Mouse (Mus musculus): ENCODE measurements around the gene Rbks.

The Rbks gene

GRCm38 (mm10) chr5:31588016-31588415, 109.4 kb downstream of the Rbks start:
- no peak for DNase-seq (ENCODE audit: low spot score in 2 of 2)

DNA sequence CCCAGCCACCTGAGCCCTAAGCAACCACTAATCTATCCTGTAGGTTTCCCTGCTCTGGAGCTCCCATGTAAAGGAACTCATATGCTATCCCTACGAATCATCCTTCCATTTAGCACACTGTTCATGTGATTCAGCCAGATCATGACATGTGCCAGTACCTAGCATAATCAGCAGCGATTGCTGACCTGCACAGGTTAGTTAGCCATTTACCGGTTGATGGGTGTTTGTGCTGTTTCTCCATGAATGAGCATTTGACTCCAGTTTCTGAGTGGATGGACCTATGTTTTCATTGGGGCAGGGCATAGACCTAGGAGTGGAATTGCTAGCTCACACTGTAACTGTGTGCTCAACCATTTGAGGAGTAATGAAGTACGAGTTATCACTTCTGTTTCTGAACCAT, 111.9 kb downstream of the Rbks start:
- DNase-seq (ENCODE audit: low spot score in 2 of 2) = no peak

DNA sequence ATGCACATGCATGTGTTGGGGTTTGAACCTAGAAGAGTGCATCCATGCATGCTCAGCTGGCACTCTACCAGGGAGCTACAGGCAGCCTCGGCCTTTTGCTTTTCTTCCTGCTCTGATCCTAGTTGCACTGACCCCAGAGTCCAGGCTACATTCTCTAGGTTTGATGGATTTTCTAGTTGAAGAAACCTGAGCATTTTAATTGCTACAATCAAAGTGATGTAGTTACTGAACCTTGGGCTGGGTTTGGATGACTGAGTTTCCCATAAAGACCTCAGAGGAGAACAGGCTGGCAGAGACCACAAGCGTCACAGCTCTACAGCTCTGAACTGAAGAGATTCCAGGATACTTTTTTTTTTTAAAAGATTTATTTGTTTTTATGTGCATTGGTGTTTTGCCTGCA, 114.2 kb downstream of the Rbks start:
- DNase-seq (ENCODE audit: low spot score in 2 of 2) = no peak

GRCm38 (mm10) chr5:31581932-31582331, 115.5 kb downstream of the Rbks start:
- no peak for DNase-seq (ENCODE audit: low spot score in 2 of 2)

- DNase-seq (ENCODE audit: low spot score in 2 of 2) = no peak
Measured at GRCm38 (mm10) chr5:31581263-31581662, 116.2 kb downstream of the Rbks start.

DNA sequence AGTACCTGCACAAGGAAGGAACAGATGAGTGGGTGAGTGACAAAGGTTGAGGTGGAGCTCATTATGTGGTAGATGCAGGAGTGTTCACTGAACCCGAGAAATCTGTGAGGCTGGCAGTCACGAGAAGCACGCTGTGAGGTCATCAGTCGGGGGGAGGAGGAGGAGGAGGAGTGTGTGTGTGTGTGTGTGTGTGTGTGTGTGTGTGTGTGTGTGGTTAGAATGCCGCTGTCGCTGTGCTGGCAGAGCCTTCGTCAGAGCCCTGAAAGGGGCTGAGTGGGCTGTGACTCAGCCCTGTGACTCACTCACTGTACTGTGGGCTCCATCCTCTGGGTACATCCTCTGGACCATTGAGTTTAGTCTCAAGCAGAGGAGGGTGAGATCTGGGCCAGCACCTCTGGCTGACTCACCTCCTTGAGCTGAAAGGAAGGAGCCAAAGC, 120.9 kb downstream of the Rbks start:
- peak in 1 of 2 experiments; percentile 45 for DNase-seq (ENCODE audit: low spot score in 2 of 2)
